Mouse (Mus musculus) heart, postnatal 0 days (tissue): ENCODE results near the gene Frmpd4.

Experiments
- CTCF ChIP-seq: IDR thresholded peaks from 2 replicates; pipeline ENCODE4 v1.5.1; 2016; ENCODE audit warnings: antibody characterized with exemption, control low read depth, low read depth
- EP300 ChIP-seq: IDR thresholded peaks from 2 replicates; pipeline ENCODE4 v1.6.1; 2016; ENCODE audit warnings: antibody characterized with exemption, low read depth

GRCm38 (mm10) chrX:168207034-168207433, 370.0 kb downstream of the Frmpd4 start:
- TF ChIP-seq CTCF, result no peak
- no peak for TF ChIP-seq EP300
